Mouse (Mus musculus): Measurements from ENCODE around the gene Gm45902. TPM values are rescaled to one million over a fixed set of nuclear protein-coding genes. Genes with fewer than 3 reads are reported as not detected.

Gm45902 gene
- total and polyA plus RNA-seq, 3 experiments = 2.5 to 14.4 (median 9.6) TPM

GRCm38 (mm10) chr2:3480239-3480638 lies 32.4 kb downstream of the Gm45902 start:
- H3K9me3 ChIP-seq (replicated peaks) = no peaks in the 10 kb centered on the region
- ATAC-seq (ENCODE audit: extremely low read depth, insufficient number of reproducible peaks, low FRiP score, poor library complexity, severe bottlenecking) (0 out of 2 replicates have a peak, but pooled peaks have one; percentile 38), DNase-seq (ENCODE audit: low spot score) (no peak)
- no peak overlapping the region for H3K4me3 ChIP-seq (ENCODE audit: low read depth, low read length)
- H3K27me3 ChIP-seq (ENCODE audit: insufficient read depth, low read length) = no peaks in the 10 kb centered on the region
- TF ChIP-seq TAL1 (conservative IDR thresholded peaks at IDR 0.05; ENCODE audit: low read depth, low read length) (no peak), CTCF (IDR thresholded peaks at IDR 0.05; ENCODE audit: low read depth, low read length) (no peak), GATA2 (IDR thresholded peaks at IDR 0.05; ENCODE audit: borderline replicate concordance, low read depth, low read length) (no peak), POLR2AphosphoS5 (IDR thresholded peaks at IDR 0.05; ENCODE audit: insufficient replicate concordance, low read depth, low read length) (no peak), GATA1 (IDR thresholded peaks at IDR 0.05; ENCODE audit: borderline replicate concordance, low read length) (no peak)
- H3K36me3 ChIP-seq (replicated peaks) = peaks cover 15% of the 10 kb centered on the region
- H3K4me1 ChIP-seq (ENCODE audit: insufficient read depth, low read depth, low read length) = peaks cover 12% of the 10 kb centered on the region

GRCm38 (mm10) chr2:3475746-3476251 lies 36.8 kb downstream of the Gm45902 start:
- peaks cover 35% of the 10 kb centered on the region for H3K4me1 ChIP-seq (ENCODE audit: insufficient read depth, low read depth, low read length)
- no peaks in the 10 kb centered on the region for H3K27me3 ChIP-seq (ENCODE audit: insufficient read depth, low read length)
- ATAC-seq (ENCODE audit: extremely low read depth, insufficient number of reproducible peaks, low FRiP score, poor library complexity, severe bottlenecking) (no peak), DNase-seq (ENCODE audit: low spot score) (no peak)
- peaks cover 15% of the 10 kb centered on the region for H3K36me3 ChIP-seq (replicated peaks)
- no peak for TF ChIP-seq GATA2 (IDR thresholded peaks at IDR 0.05; ENCODE audit: borderline replicate concordance, low read depth, low read length)
- H3K4me3 ChIP-seq (ENCODE audit: low read depth, low read length) = peak overlapping the region; percentile 99; the same call in 1 of the 2 replicates
- no peaks in the 10 kb centered on the region for H3K9me3 ChIP-seq (replicated peaks)

GRCm38 (mm10) chr2:3474861-3475283 lies 37.7 kb downstream of the Gm45902 start, which contains the start of gene Suv39h2:
Gene Suv39h2, minus strand, starts transcription at chr2:3475031.
- H3K4me3 ChIP-seq (ENCODE audit: low read depth, low read length) = peak within 1 kb of the TSS; percentile 99
- DNase-seq (ENCODE audit: low spot score) (peak; percentile 96), ATAC-seq (ENCODE audit: extremely low read depth, insufficient number of reproducible peaks, low FRiP score, poor library complexity, severe bottlenecking) (peak; percentile 82)
- no peak for TF ChIP-seq GATA2 (IDR thresholded peaks at IDR 0.05; ENCODE audit: borderline replicate concordance, low read depth, low read length)
- TF ChIP-seq GATA1 (IDR thresholded peaks at IDR 0.05; ENCODE audit: borderline replicate concordance, low read length) = no peak
- TF ChIP-seq CTCF (IDR thresholded peaks at IDR 0.05; ENCODE audit: low read depth, low read length) = no peak
- no peak for TF ChIP-seq TAL1 (conservative IDR thresholded peaks at IDR 0.05; ENCODE audit: low read depth, low read length)
- TF ChIP-seq POLR2AphosphoS5 (IDR thresholded peaks at IDR 0.05; ENCODE audit: insufficient replicate concordance, low read depth, low read length) = no peak
- no peaks in the 10 kb centered on the region for H3K27me3 ChIP-seq (ENCODE audit: insufficient read depth, low read length)
- peaks cover 38% of the 10 kb centered on the region for H3K4me1 ChIP-seq (ENCODE audit: insufficient read depth, low read depth, low read length)
- peaks cover 22% of the 10 kb centered on the region for H3K36me3 ChIP-seq (replicated peaks)
- no peaks in the 10 kb centered on the region for H3K9me3 ChIP-seq (replicated peaks)

- H3K27me3 ChIP-seq (ENCODE audit: insufficient read depth, low read length) = no peaks in the 10 kb centered on the region
- peaks cover 27% of the 10 kb centered on the region for H3K36me3 ChIP-seq (replicated peaks)
- no peaks in the 10 kb centered on the region for H3K9me3 ChIP-seq (replicated peaks)
- ATAC-seq (ENCODE audit: extremely low read depth, insufficient number of reproducible peaks, low FRiP score, poor library complexity, severe bottlenecking) (no peak), DNase-seq (ENCODE audit: low spot score) (peak; percentile 33)
- peak overlapping the region; percentile 99 for H3K4me3 ChIP-seq (ENCODE audit: low read depth, low read length)
- TF ChIP-seq GATA1 (IDR thresholded peaks at IDR 0.05; ENCODE audit: borderline replicate concordance, low read length) (no peak), TAL1 (conservative IDR thresholded peaks at IDR 0.05; ENCODE audit: low read depth, low read length) (no peak)
- H3K4me1 ChIP-seq (ENCODE audit: insufficient read depth, low read depth, low read length) = peaks cover 38% of the 10 kb centered on the region
Observed at GRCm38 (mm10) chr2:3474361-3474805, 38.2 kb downstream of the Gm45902 start.

- Histone ChIP-seq H3K36me3 (replicated peaks) (peaks cover 31% of the 10 kb centered on the region), H3K4me1 (ENCODE audit: insufficient read depth, low read depth, low read length) (peaks cover 38% of the 10 kb centered on the region), H3K4me3 (ENCODE audit: low read depth, low read length) (peak overlapping the region; percentile 99), H3K9me3 (replicated peaks) (no peaks in the 10 kb centered on the region), H3K27me3 (ENCODE audit: insufficient read depth, low read length) (no peaks in the 10 kb centered on the region)
- ATAC-seq (ENCODE audit: extremely low read depth, insufficient number of reproducible peaks, low FRiP score, poor library complexity, severe bottlenecking) = 0 out of 2 replicates have a peak, but pooled peaks have one; percentile 41
- DNase-seq (ENCODE audit: low spot score) = peak; percentile 19
- TF ChIP-seq POLR2AphosphoS5 (IDR thresholded peaks at IDR 0.05; ENCODE audit: insufficient replicate concordance, low read depth, low read length) (no peak), GATA1 (IDR thresholded peaks at IDR 0.05; ENCODE audit: borderline replicate concordance, low read length) (no peak), TAL1 (conservative IDR thresholded peaks at IDR 0.05; ENCODE audit: low read depth, low read length) (no peak), CTCF (IDR thresholded peaks at IDR 0.05; ENCODE audit: low read depth, low read length) (no peak), GATA2 (IDR thresholded peaks at IDR 0.05; ENCODE audit: borderline replicate concordance, low read depth, low read length) (no peak)
Observed at GRCm38 (mm10) chr2:3473891-3474290, 38.7 kb downstream of the Gm45902 start.

- Histone ChIP-seq H3K4me1 (ENCODE audit: insufficient read depth, low read depth, low read length) (no peaks in the 10 kb centered on the region), H3K4me3 (ENCODE audit: low read depth, low read length) (no peak overlapping the region), H3K27me3 (ENCODE audit: insufficient read depth, low read length) (no peaks in the 10 kb centered on the region), H3K36me3 (replicated peaks) (peaks cover 81% of the 10 kb centered on the region), H3K9me3 (replicated peaks) (no peaks in the 10 kb centered on the region)
- ATAC-seq (ENCODE audit: extremely low read depth, insufficient number of reproducible peaks, low FRiP score, poor library complexity, severe bottlenecking) = peak; percentile 57; the same call in 1 of the 2 replicates
- no peak for DNase-seq (ENCODE audit: low spot score)
- no peak for TF ChIP-seq GATA2 (IDR thresholded peaks at IDR 0.05; ENCODE audit: borderline replicate concordance, low read depth, low read length)
- 0 out of 2 replicates have a peak, but pooled peaks have one; percentile 23 for TF ChIP-seq CTCF (IDR thresholded peaks at IDR 0.05; ENCODE audit: low read depth, low read length)
Observed at GRCm38 (mm10) chr2:3456590-3456989, 56.0 kb downstream of the Gm45902 start.

Other genes starting within 250 kb of the Gm45902 start
- 24.6 and 25.3 TPM in 2 replicates for gene Nmt2, start 228.6 kb downstream of the Gm45902 start, total RNA-seq (2014; fragmentation: Nextera tagmentation)
- gene Nmt2, start 228.6 kb downstream of the Gm45902 start, total RNA-seq (2017) = 34.9 and 39.8 TPM in 2 replicates
- gene Nmt2, start 228.6 kb downstream of the Gm45902 start, polyA plus RNA-seq (2012) = 9.4 and 10.5 TPM in 2 replicates
- 50.0 and 55.7 TPM in 2 replicates for gene Rpp38, start 180.1 kb downstream of the Gm45902 start, total RNA-seq (2014; fragmentation: Nextera tagmentation)
- gene Rpp38, start 180.1 kb downstream of the Gm45902 start, total RNA-seq (2017) = 19.1 and 22.9 TPM in 2 replicates
- gene Rpp38, start 180.1 kb downstream of the Gm45902 start, polyA plus RNA-seq (2012) = 1.3 and 2.6 TPM in 2 replicates
- gene Acbd7, start 176.6 kb downstream of the Gm45902 start, total RNA-seq (2014; fragmentation: Nextera tagmentation) = not detected in 2 replicates
- 0.33 and 0.87 TPM in 2 replicates for gene Acbd7, start 176.6 kb downstream of the Gm45902 start, total RNA-seq (2017)
- gene Acbd7, start 176.6 kb downstream of the Gm45902 start, polyA plus RNA-seq (2012) = not detected in 2 replicates
- not detected in 2 replicates for gene Olah, start 115.6 kb downstream of the Gm45902 start, total RNA-seq (2014; fragmentation: Nextera tagmentation)
- gene Olah, start 115.6 kb downstream of the Gm45902 start, total RNA-seq (2017) = 0.06 and 0.27 TPM in 2 replicates
- gene Olah, start 115.6 kb downstream of the Gm45902 start, polyA plus RNA-seq (2012) = not detected in 2 replicates
- not detected in 2 replicates for gene Meig1, start 90.1 kb downstream of the Gm45902 start, total RNA-seq (2014; fragmentation: Nextera tagmentation)
- not detected in 2 replicates for gene Meig1, start 90.1 kb downstream of the Gm45902 start, total RNA-seq (2017)
- not detected in 2 replicates for gene Meig1, start 90.1 kb downstream of the Gm45902 start, polyA plus RNA-seq (2012)
- 53.8 and 55.7 TPM in 2 replicates for gene Dclre1c, start 88.7 kb downstream of the Gm45902 start, total RNA-seq (2014; fragmentation: Nextera tagmentation)
- 14.4 and 16.8 TPM in 2 replicates for gene Dclre1c, start 88.7 kb downstream of the Gm45902 start, total RNA-seq (2017)
- 0.90 and 1.6 TPM in 2 replicates for gene Dclre1c, start 88.7 kb downstream of the Gm45902 start, polyA plus RNA-seq (2012)
- 25.7 and 31.6 TPM in 2 replicates for gene Suv39h2, start 37.8 kb downstream of the Gm45902 start, total RNA-seq (2014; fragmentation: Nextera tagmentation)
- gene Suv39h2, start 37.8 kb downstream of the Gm45902 start, total RNA-seq (2017) = 13.9 and 19.1 TPM in 2 replicates
- 6.2 and 7.6 TPM in 2 replicates for gene Suv39h2, start 37.8 kb downstream of the Gm45902 start, polyA plus RNA-seq (2012)
- gene Hspa14, start within 50 bp of the Gm45902 start, total RNA-seq (2014; fragmentation: Nextera tagmentation) = 76.4 TPM in 2 replicates
- 212 and 220 TPM in 2 replicates for gene Hspa14, start within 50 bp of the Gm45902 start, total RNA-seq (2017)
- gene Hspa14, start within 50 bp of the Gm45902 start, polyA plus RNA-seq (2012) = 7.4 and 10.6 TPM in 2 replicates
- gene Cdnf, start 240 bp upstream of the Gm45902 start, total RNA-seq (2014; fragmentation: Nextera tagmentation) = 1.3 and 1.6 TPM in 2 replicates
- 0.29 and 0.49 TPM in 2 replicates for gene Cdnf, start 240 bp upstream of the Gm45902 start, total RNA-seq (2017)
- 0.07 and 0.17 TPM in 2 replicates for gene Cdnf, start 240 bp upstream of the Gm45902 start, polyA plus RNA-seq (2012)
- 6.1 and 19.4 TPM in 2 replicates for gene Fam107b, start 57.7 kb upstream of the Gm45902 start, total RNA-seq (2014; fragmentation: Nextera tagmentation)
- 25.4 and 34.1 TPM in 2 replicates for gene Fam107b, start 57.7 kb upstream of the Gm45902 start, total RNA-seq (2017)
- 1.2 and 3.6 TPM in 2 replicates for gene Fam107b, start 57.7 kb upstream of the Gm45902 start, polyA plus RNA-seq (2012)

Measured in G1E (cell line).